Mouse (Mus musculus): Measurements from ENCODE around the gene Olfr370.
"Not testable (repeated sequence)": the region's sequence is repeated elsewhere in the genome, so short reads cannot be mapped to it uniquely, and the experiment has no call there.

GRCm38 (mm10) chr8:83571001-83571340 lies 35.4 kb downstream of the Olfr370 start:
- TF ChIP-seq CTCF (IDR thresholded peaks at IDR 0.05; ENCODE audit: control insufficient read depth, insufficient read depth, insufficient replicate concordance, low read depth, low read length); POLR2A (IDR thresholded peaks at IDR 0.05; ENCODE audit: control insufficient read depth, low read depth, low read length): not testable (repeated sequence)
